Mouse (Mus musculus): ENCODE data around the gene Cldn34b1. TPM values are rescaled to one million over a fixed set of nuclear protein-coding genes. Genes with fewer than 3 reads are reported as not detected.
"Not testable (repeated sequence)": the region's sequence is repeated elsewhere in the genome, so short reads cannot be mapped to it uniquely, and the experiment has no call there.

Gene Cldn34b1
- not detected in 2 replicates for polyA plus RNA-seq (2014; fragmentation: Nextera tagmentation; extraction: Ambion mirVana)

GRCm38 (mm10) chrX:154890167-154890566 is at the start of gene Cldn34b1:
Gene Cldn34b1, minus strand, starts transcription at chrX:154890267.
- not testable (repeated sequence) for H3K27ac ChIP-seq; H3K4me2 ChIP-seq (replicated peaks); H3K9ac ChIP-seq; H3K36me3 ChIP-seq (replicated peaks; ENCODE audit: control insufficient read depth, insufficient read depth); H3K4me1 ChIP-seq (replicated peaks; ENCODE audit: control insufficient read depth, insufficient read depth, low read length); DNase-seq (ENCODE audit: low spot score); H3K4me3 ChIP-seq (replicated peaks; ENCODE audit: low read length); ATAC-seq (ENCODE audit: low FRiP score); H3K27me3 ChIP-seq (ENCODE audit: control insufficient read depth, insufficient read depth, low read length); H3K9me3 ChIP-seq (ENCODE audit: control insufficient read depth, low read length)
- 89% methylated on average over 3 of the region's 3 CpGs for WGBS

GRCm38 (mm10) chrX:154935887-154936286 is 45.8 kb upstream of the Cldn34b1 start, which contains the start of gene Magea6:
Gene Magea6, minus strand, starts transcription at chrX:154935987.
- WGBS: 44% methylated on average over 1 of the region's 1 CpGs
- H3K27me3 ChIP-seq (ENCODE audit: control insufficient read depth, insufficient read depth, low read length); H3K9me3 ChIP-seq (ENCODE audit: control insufficient read depth, low read length); DNase-seq (ENCODE audit: low spot score); H3K4me2 ChIP-seq (replicated peaks); ATAC-seq (ENCODE audit: low FRiP score); H3K9ac ChIP-seq; H3K4me3 ChIP-seq (replicated peaks; ENCODE audit: low read length); H3K27ac ChIP-seq; H3K36me3 ChIP-seq (replicated peaks; ENCODE audit: control insufficient read depth, insufficient read depth); H3K4me1 ChIP-seq (replicated peaks; ENCODE audit: control insufficient read depth, insufficient read depth, low read length): not testable (repeated sequence)

Other genes starting within 250 kb of the Cldn34b1 start
- gene Magea6, start 45.7 kb upstream of the Cldn34b1 start, polyA plus RNA-seq (2014; fragmentation: Nextera tagmentation; extraction: Ambion mirVana): not detected in 2 replicates
- gene Magea3, start 59.2 kb upstream of the Cldn34b1 start, polyA plus RNA-seq (2014; fragmentation: Nextera tagmentation; extraction: Ambion mirVana): not detected in 2 replicates
- not detected in 2 replicates for gene Magea8, start 105.6 kb upstream of the Cldn34b1 start, polyA plus RNA-seq (2014; fragmentation: Nextera tagmentation; extraction: Ambion mirVana)
- gene Magea5, start 172.9 kb upstream of the Cldn34b1 start, polyA plus RNA-seq (2014; fragmentation: Nextera tagmentation; extraction: Ambion mirVana): not detected in 2 replicates
- gene Magea1, start 199.5 kb upstream of the Cldn34b1 start, polyA plus RNA-seq (2014; fragmentation: Nextera tagmentation; extraction: Ambion mirVana): not detected in 2 replicates
- gene Magea2, start 203.4 kb upstream of the Cldn34b1 start, polyA plus RNA-seq (2014; fragmentation: Nextera tagmentation; extraction: Ambion mirVana): not detected in 2 replicates
- not detected in 2 replicates for gene Cldn34b2, start 238.1 kb upstream of the Cldn34b1 start, polyA plus RNA-seq (2014; fragmentation: Nextera tagmentation; extraction: Ambion mirVana)